Mouse (Mus musculus): ENCODE measurements at regions not wholly inside any gene's neighbourhood (a gene's known extent, or its start where the extent isn't known, plus 50 kb on each side); places are given as distances from the start of the nearest gene placed in this dataset.

GRCm38 (mm10) chrX:152918212-152918611 lies 88.1 kb upstream of the Usp51 start:
- DNase-seq (ENCODE audit: low read depth) = peak; percentile 0

GRCm38 (mm10) chrX:152926991-152927390 lies 79.3 kb upstream of the Usp51 start:
- no peak for DNase-seq (ENCODE audit: low read depth)

- DNase-seq (ENCODE audit: low read depth) = no peak
Measured at GRCm38 (mm10) chrX:152946201-152946600, 60.1 kb upstream of the Usp51 start.

All from c-Kit-positive CD71-positive TER-119-negative erythroid progenitor cells, embryonic 14.5 days (primary cell).